Mouse (Mus musculus) left cerebral cortex, postnatal 4 days (tissue): ENCODE results near the gene Sacm1l. TPM values are rescaled to one million over a fixed set of nuclear protein-coding genes. Genes with fewer than 3 reads are reported as not detected.
A peak's percentile ranks its signal among the peaks of the same experiment; 100 is the strongest.

Source experiments
- DNase-seq: peaks from one replicate; pipeline ENCODE4 v3.0.0-alpha.2; 2022
- intact Hi-C: fragments of 180-260 bp; cut with DNase I; formaldehyde crosslinking; loops from one replicate; pipeline ENCODE4 v1.15.1; 2025
- total RNA-seq, 2 experiments: library from RNA; stranded (reverse); gene quantifications; 2 replicates each; pipeline ENCODE4 v1.2.3; 2021

The Sacm1l gene
- total RNA-seq, 2 experiments from 2014 or later = 43.3 to 46.6 TPM

- intact Hi-C loops = no loop called here
- DNase-seq = no peak
These were observed 10.3 kb downstream of the Sacm1l start for GRCm38 (mm10) chr9:123539823-123540222.

GRCm38 (mm10) chr9:123554599-123554998, 25.0 kb downstream of the Sacm1l start:
- intact Hi-C loops = no loop called here
- DNase-seq = no peak

- DNase-seq = no peak
- intact Hi-C loops = no loop called here
These were observed 48.0 kb downstream of the Sacm1l start for GRCm38 (mm10) chr9:123577360-123578192.

GRCm38 (mm10) chr9:123589240-123589910, 59.8 kb downstream of the Sacm1l start:
- intact Hi-C loops = loop anchor here (10.0 kb wide), 1 partner anchor 115 kb away; no protein-coding TSS in a partner anchor
- no peak for DNase-seq

- DNase-seq = no peak
These were observed 65.6 kb downstream of the Sacm1l start for GRCm38 (mm10) chr9:123595194-123595593.

GRCm38 (mm10) chr9:123596910-123597309, 67.4 kb downstream of the Sacm1l start:
- DNase-seq = no peak
- intact Hi-C loops = no loop called here

More at GRCm38 (mm10) chr9:123595194-123595593, 65.6 kb downstream of the Sacm1l start:
- intact Hi-C loops = no loop called here

- intact Hi-C loops = no loop called here
These were observed 67.8 kb downstream of the Sacm1l start for GRCm38 (mm10) chr9:123597376-123597775.

GRCm38 (mm10) chr9:123601529-123601928, 72.0 kb downstream of the Sacm1l start:
- DNase-seq = no peak
- intact Hi-C loops = no loop called here

More at GRCm38 (mm10) chr9:123597376-123597775, 67.8 kb downstream of the Sacm1l start:
- no peak for DNase-seq

- intact Hi-C loops = no loop called here
- no peak for DNase-seq
These were observed 90.9 kb downstream of the Sacm1l start for GRCm38 (mm10) chr9:123620311-123621098.

GRCm38 (mm10) chr9:123624741-123625140, 95.2 kb downstream of the Sacm1l start:
- intact Hi-C loops = no loop called here
- no peak for DNase-seq

GRCm38 (mm10) chr9:123625821-123626220, 96.3 kb downstream of the Sacm1l start:
- no peak for DNase-seq
- intact Hi-C loops = no loop called here

GRCm38 (mm10) chr9:123631666-123632065, 102.1 kb downstream of the Sacm1l start:
- intact Hi-C loops = loop anchor here (10.0 kb wide), 1 partner anchor 163 kb away; no protein-coding TSS in a partner anchor
- no peak for DNase-seq

GRCm38 (mm10) chr9:123632281-123632680, 102.7 kb downstream of the Sacm1l start, which contains the start of gene Slc6a20b:
Gene Slc6a20b (minus strand): TSS chr9:123632565.
- intact Hi-C loops = loop anchor here (10.0 kb wide), 1 partner anchor 163 kb away; no protein-coding TSS in a partner anchor
- DNase-seq = no peak

- DNase-seq = no peak
- intact Hi-C loops = loop anchor here (10.0 kb wide), 1 partner anchor 162 kb away; no protein-coding TSS in a partner anchor
These were observed 103.4 kb downstream of the Sacm1l start for GRCm38 (mm10) chr9:123632993-123633392.

GRCm38 (mm10) chr9:123636771-123637170, 107.2 kb downstream of the Sacm1l start:
- intact Hi-C loops = loop anchor here (5.0 to 10.0 kb wide), 2 partner anchors 71 to 158 kb away; no protein-coding TSS in a partner anchor
- no peak for DNase-seq

GRCm38 (mm10) chr9:123638231-123638630, 108.7 kb downstream of the Sacm1l start:
- no peak for DNase-seq
- intact Hi-C loops = loop anchor here (5.0 to 10.0 kb wide), 2 partner anchors 69 to 157 kb away; no protein-coding TSS in a partner anchor

GRCm38 (mm10) chr9:123638668-123639089, 109.1 kb downstream of the Sacm1l start:
- peak; percentile 10 for DNase-seq
- intact Hi-C loops = loop anchor here (5.0 to 10.0 kb wide), 2 partner anchors 69 to 156 kb away; no protein-coding TSS in a partner anchor

GRCm38 (mm10) chr9:123640106-123640505, 110.5 kb downstream of the Sacm1l start:
- DNase-seq = no peak
- intact Hi-C loops = no loop called here
